Mouse (Mus musculus) lung, adult 2 months (tissue): Measurements from ENCODE around the gene Angptl3. TPM values are rescaled to one million over a fixed set of nuclear protein-coding genes. Genes with fewer than 3 reads are reported as not detected.

Experiments
- DNase-seq: peaks from one replicate; pipeline ENCODE4 v3.0.0; 2022
- H3K4me1 ChIP-seq: fragments of 200-500 bp; 2 replicates; pipeline ENCODE4 v1.6.1; 2011; ENCODE audit warnings: low read length; ENCODE audit not compliant: control insufficient read depth, insufficient read depth
- H3K4me3 ChIP-seq: fragments of 200-500 bp; replicated peaks from 2 replicates; pipeline ENCODE3; 2011; ENCODE audit warnings: low read depth, mild to moderate bottlenecking, control low read depth, low read length; ENCODE audit errors: extremely low read depth
- CTCF ChIP-seq: fragments of 200-500 bp; IDR thresholded peaks from 2 replicates; pipeline ENCODE4 v1.5.1; 2011; ENCODE audit warnings: mild to moderate bottlenecking, low read length, control low read depth; ENCODE audit not compliant: insufficient read depth
- POLR2A ChIP-seq: fragments of 200-500 bp; IDR thresholded peaks from 2 replicates; pipeline ENCODE4 v1.6.1; 2011; ENCODE audit warnings: low read depth, mild to moderate bottlenecking, control low read depth, low read length, borderline replicate concordance; ENCODE audit errors: extremely low read depth
- WGBS: fragments of 180-500 bp; shearing (Covaris S2); methylation state at CpG from one replicate; pipeline ENCODE4 v1.1.7; 2018; 5-methylcytosine and 5-hydroxymethylcytosine counted together
- polyA plus RNA-seq: library from polyadenylated mRNA; depleted of rRNA; stranded (reverse); fragments of >200 nt; gene quantifications from 2 replicates; pipeline ENCODE4 v1.2.3, GENCODE M21; 2012; rRNA removed

Angptl3 gene
- polyA plus RNA-seq, 1 experiment = not detected

DNA sequence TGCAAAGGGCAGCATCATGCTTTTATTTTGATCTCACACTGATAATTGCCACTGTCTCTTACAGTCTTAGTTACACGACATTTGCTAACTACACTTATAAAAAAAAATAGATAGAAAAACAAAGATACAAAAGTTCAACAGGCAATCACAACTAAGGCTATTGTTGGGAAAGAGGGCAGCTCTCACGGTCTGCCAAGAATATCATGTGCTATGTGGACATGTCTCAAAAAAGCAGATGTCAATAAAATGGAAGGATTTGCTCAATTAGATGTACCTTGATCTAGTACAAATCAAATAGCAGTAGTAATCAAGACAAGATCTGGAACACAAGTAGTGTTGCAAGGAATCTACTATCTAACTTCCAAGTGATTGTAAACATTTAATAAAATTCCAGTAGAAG, 17.8 kb downstream of the Angptl3 start:
- no peak for DNase-seq
- H3K4me1 ChIP-seq = no peaks in the 10 kb centered on the region
- H3K4me3 ChIP-seq = no peak overlapping the region
- TF ChIP-seq CTCF (no peak), POLR2A (no peak)
- 58% methylated on average over 2 of the region's 2 CpGs for WGBS

DNA sequence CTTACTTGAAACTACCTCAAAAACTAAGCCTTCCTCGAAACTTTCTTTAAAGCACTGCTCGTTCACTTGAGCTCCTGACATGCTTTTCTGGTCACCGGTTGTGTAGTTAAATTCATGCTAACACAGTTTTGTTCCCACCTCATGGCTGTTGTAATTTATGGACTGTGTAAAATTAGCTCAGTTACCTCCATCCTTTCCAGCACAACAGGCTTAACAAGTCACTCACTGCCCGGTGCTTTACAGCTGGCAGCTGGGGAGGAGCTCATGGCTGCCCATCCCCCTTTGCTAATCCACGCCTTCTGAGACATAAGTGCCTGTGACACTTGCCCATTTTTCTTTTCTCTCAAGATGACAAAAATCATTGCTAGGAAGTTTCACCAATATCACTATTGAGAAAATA, 33.8 kb downstream of the Angptl3 start:
- TF ChIP-seq POLR2A (no peak), CTCF (no peak)
- Histone ChIP-seq H3K4me3 (no peak overlapping the region), H3K4me1 (no peaks in the 10 kb centered on the region)
- 56% methylated on average over 5 of the region's 5 CpGs for WGBS
- DNase-seq = no peak

DNA sequence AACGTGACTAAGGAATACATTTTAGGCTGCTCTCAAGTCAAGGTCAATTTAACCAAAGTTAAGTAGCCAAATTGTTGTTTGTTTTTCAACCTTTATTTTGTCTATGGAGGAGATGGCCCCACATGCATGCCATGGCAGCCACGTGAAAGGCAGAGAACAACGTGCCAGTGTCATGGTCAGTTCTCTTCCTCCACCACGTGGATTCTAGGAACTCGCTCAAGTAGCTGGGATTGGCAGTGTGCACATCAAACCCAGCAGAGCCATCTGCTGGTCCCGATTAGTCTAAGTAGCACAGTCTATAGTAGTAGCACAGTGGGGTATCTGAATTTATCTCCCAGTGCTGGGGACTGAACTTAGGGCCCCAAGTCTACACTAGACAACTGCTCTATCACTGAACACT, 38.1 kb downstream of the Angptl3 start:
- no peak for TF ChIP-seq POLR2A
- no peak overlapping the region for H3K4me3 ChIP-seq
- no peaks in the 10 kb centered on the region for H3K4me1 ChIP-seq
- WGBS = 75% methylated on average over 6 of the region's 6 CpGs
- no peak for DNase-seq

DNA sequence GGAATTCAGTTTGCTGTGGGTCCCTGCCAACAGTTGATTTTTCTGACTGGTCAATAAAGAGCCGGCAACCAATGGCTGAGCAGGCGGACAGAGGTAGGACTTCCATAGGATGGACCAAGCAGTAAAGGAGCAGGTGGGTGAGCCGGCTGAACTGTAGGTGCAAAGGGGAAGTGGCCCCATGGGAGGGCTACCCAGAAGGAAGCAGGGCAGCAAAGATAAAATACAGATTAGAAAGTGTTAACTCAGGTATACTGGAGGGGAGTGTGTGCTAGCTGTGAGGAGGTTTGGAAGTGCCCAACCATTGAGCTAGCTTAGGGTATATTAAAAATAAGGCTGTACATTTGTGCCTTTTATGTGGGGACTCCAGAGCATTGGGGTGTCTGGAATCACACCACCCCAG, 47.3 kb downstream of the Angptl3 start:
- TF ChIP-seq CTCF (no peak), POLR2A (no peak)
- H3K4me1 ChIP-seq = no peaks in the 10 kb centered on the region
- no peak overlapping the region for H3K4me3 ChIP-seq
- DNase-seq = no peak
- WGBS = 85% methylated on average over 3 of the region's 3 CpGs

DNA sequence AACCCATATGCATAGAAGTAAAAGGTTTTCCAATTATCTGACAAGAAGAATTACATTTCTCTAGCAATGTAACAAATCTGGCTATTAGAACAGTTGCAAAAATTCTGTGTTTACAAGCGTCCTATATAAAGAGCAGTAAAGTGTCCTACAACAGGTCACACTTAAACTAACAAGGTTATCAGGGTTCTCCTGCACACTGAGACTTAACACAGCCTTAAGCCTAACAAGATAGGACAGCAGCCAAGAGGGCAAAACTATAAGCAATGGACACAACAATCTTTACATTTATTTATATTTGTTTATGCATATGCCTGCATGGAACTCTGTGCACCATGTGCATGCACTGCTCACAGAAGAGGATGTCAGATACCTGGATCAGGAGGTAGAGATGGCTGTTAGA, 50.4 kb downstream of the Angptl3 start:
- no peak for TF ChIP-seq POLR2A
- Histone ChIP-seq H3K4me3 (no peak overlapping the region), H3K4me1 (no peaks in the 10 kb centered on the region)
- WGBS = 82% methylated on average over 1 of the region's 1 CpGs
- no peak for DNase-seq

DNA sequence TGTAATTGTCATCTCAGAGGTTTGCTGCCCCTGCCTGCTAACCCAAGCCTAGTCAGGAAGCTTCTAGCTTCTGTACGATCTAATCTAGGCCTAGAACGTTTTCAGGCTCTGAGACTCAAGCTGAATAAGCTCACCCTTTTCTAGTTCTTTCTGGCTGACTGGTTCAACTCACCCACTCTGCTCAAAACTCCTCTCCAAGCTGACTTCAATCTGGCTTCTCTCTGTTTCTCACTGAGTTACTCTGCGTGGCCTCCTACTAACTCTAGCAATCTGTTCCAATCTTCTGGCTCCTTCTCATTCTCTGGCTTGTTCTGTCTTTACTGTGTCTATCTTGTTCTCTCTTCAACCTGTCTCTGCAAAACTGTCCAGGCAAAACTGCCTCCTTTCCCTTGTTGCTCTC, 53.1 kb downstream of the Angptl3 start:
- 88% methylated on average over 3 of the region's 3 CpGs for WGBS
- no peaks in the 10 kb centered on the region for H3K4me1 ChIP-seq
- DNase-seq = no peak
- no peak overlapping the region for H3K4me3 ChIP-seq
- no peak for TF ChIP-seq CTCF
- TF ChIP-seq POLR2A = no peak

DNA sequence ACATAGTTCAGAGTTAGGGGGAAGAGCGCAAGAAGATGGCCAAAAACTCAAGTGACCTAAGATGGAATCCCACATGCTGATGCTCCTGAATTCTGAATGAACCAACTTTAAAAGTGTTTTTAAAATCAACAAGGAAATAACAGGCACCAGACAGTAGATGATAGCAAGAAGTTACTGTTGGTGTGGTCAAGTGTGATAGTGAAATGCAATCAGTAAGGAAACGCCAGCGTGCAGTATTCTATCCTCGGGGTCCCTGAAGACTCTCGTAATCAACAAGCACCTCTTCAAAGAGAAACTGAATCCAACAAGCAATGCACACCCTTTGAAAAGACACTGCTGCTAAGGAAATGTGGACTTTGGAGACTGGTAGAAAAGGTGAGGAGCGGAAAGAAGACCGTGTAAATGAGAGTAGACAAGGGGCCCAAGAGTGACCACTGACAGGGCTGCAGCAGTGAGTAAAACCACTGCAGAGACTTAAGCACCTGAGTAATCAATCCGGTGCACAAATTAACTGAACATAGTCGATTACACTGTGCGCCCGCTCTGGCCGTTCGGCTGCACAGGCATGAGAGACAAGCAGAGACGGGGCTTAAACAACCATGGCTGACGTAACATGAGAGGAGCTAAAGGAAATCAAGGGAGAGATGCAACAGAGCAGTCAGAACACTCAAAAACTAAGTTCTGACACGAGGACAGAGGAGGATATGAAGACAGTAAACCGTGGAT, 57.2 kb downstream of the Angptl3 start:
- DNase-seq = no peak
- no peaks in the 10 kb centered on the region; the same call in none of the 2 replicates for H3K4me1 ChIP-seq
- no peak overlapping the region for H3K4me3 ChIP-seq
- WGBS = 93% methylated on average over 17 of the region's 17 CpGs
- TF ChIP-seq POLR2A (no peak), CTCF (no peak)

DNA sequence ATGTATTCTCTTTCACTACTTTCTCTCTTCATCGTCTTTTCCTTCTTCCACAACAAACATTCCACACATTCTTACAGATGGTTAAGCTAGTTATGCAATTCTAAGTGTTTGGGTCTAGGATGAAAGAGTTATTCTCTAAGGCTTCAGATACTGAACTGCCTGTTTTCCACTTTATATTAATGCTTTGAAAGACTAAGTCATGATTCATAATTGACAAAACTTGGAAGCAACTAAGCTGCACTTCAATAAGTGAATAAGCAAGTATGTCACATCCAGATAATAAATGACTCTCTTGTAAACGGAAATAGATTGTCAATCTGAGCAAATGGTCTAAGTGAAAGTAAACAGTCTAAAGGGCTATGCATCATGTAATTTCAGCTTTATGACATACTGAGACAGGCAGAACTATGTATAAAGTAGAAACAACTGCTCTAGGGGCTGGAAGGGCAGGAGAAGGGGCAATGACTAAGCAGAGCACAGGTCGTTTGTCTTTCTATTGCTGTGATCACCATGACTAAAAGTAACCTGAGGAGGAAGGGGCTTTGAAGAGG, 60.5 kb downstream of the Angptl3 start:
- no peaks in the 10 kb centered on the region; the same call in none of the 2 replicates for H3K4me1 ChIP-seq
- WGBS = 29% methylated on average over 3 of the region's 3 CpGs
- TF ChIP-seq CTCF (no peak), POLR2A (no peak)
- H3K4me3 ChIP-seq = no peak overlapping the region
- no peak for DNase-seq

DNA sequence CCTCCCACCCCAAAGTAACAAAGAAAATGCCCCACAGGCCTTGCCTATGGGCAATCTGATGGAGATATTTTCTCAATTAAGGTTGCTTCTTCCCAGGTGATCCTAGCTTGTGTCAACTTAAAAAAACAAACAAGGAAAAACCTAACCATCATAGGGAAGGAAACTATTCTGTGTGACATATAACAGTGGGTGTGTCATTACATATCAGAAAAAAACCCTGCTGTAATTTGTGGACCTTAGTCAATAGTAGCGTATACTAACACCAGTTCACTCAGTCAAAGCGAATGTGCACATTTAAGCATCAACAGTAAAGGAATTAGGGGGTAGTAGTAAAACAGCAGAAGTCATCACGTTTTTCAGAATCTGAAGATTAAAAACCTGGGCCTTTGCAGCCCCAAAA, 61.0 kb downstream of the Angptl3 start:
- TF ChIP-seq CTCF (no peak), POLR2A (no peak)
- Histone ChIP-seq H3K4me3 (no peak overlapping the region), H3K4me1 (no peaks in the 10 kb centered on the region; the same call in none of the 2 replicates)
- no peak for DNase-seq
- WGBS = 92% methylated on average over 3 of the region's 3 CpGs

Other genes with a start within 250 kb of the Angptl3 start
- gene Kank4, start 213.4 kb upstream of the Angptl3 start, polyA plus RNA-seq = 6.9 and 9.3 TPM in 2 replicates
- gene I0C0044D17Rik, start 207.1 kb upstream of the Angptl3 start, polyA plus RNA-seq = not detected in 2 replicates
- 43.2 and 139 TPM in 2 replicates for gene Usp1, start 107.1 kb upstream of the Angptl3 start, polyA plus RNA-seq
- gene Dock7, start 90.0 kb downstream of the Angptl3 start, polyA plus RNA-seq = 25.7 and 38.0 TPM in 2 replicates
- 3.7 and 4.6 TPM in 2 replicates for gene Atg4c, start 163.0 kb downstream of the Angptl3 start, polyA plus RNA-seq